ENCODE assay signal across 1 mouse cellular context in the genomic region with DNA sequence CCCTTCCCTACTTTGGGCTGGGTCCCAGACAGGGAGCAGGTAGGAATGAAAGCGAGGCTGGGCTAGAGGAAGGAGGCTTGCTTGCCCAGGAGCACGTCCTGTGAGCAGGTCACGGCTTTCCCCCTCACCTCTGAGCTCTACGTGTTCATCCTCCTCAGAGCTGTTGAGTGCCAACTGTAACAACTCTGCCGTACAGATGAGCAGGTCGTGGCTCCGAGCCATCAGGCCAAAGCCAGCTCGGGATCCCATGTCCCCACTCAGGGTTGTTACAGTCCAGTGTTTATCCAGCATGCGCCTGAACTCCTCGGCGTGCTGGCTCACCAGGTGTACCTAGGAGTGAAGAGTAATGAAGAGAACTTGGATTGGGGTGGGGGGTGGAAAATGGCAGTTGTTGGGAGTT.
A peak's percentile ranks its signal among the peaks of the same experiment; 100 is the strongest.
TF ChIP-seq lines count a peak whose summit lies in the region.

No protein-coding gene starts in this region.

TF ChIP-seq in MEL, 35 proteins besides CTCF, POLR2A, EP300 and RAD21:
- no peak for TF ChIP-seq ZMIZ1 (IDR thresholded peaks at IDR 0.05; ENCODE audit: low read depth, low read length)
- TF ChIP-seq SMC3 (IDR thresholded peaks at IDR 0.05; ENCODE audit: low read depth, low read length): 0 out of 2 replicates have a peak, but pooled peaks have one; percentile 7
- TF ChIP-seq RCOR1 (IDR thresholded peaks at IDR 0.05; ENCODE audit: low read depth, low read length): peak; percentile 18; the same call in 1 of the 2 replicates
